Mouse (Mus musculus): ENCODE data around the gene Clrn3.

DNA sequence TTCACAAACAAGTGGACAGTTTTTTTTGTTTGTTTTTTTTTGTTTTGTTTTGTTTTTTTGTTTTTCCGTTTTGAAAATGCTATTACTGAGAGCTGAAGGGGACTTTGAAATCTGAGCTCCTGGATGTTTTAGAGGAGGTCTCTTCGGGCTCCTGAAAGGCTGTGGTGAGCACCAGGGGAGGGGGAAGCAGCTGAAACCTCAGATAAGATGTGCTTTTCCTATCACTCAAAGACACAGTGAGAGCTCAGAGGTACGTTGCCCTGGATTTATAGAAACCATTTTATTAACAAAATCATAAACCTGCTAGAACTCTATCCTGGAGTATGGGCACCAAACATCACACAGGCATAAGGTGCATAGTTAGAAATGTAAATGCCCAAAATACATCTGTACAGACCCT lies 1.3 kb downstream of the Clrn3 start:
- TF ChIP-seq POLR2A (IDR thresholded peaks at IDR 0.05; ENCODE audit: low read depth, low read length): no peak
- no peak for TF ChIP-seq MAX (IDR thresholded peaks at IDR 0.05; ENCODE audit: low read length)
- TF ChIP-seq USF1 (IDR thresholded peaks at IDR 0.05; ENCODE audit: low read depth, low read length): no peak
- no peak for TF ChIP-seq CTCF (conservative IDR thresholded peaks at IDR 0.05 in 1 of 2, IDR thresholded peaks at IDR 0.05 in 1 of 2; ENCODE audit: low read depth in 2 of 2, low read length in 2 of 2)
- TF ChIP-seq POLR2AphosphoS2 (IDR thresholded peaks at IDR 0.05; ENCODE audit: low read depth, low read length): no peak
- no peak for TF ChIP-seq TBP (conservative IDR thresholded peaks at IDR 0.05; ENCODE audit: low read depth, low read length)
- no peak for TF ChIP-seq RCOR1 (conservative IDR thresholded peaks at IDR 0.05; ENCODE audit: low read depth, low read length)
- no peak for TF ChIP-seq HCFC1 (IDR thresholded peaks at IDR 0.05; ENCODE audit: low read depth, low read length)
